ENCODE assay signal across 22 mouse cellular contexts in the genomic region with DNA sequence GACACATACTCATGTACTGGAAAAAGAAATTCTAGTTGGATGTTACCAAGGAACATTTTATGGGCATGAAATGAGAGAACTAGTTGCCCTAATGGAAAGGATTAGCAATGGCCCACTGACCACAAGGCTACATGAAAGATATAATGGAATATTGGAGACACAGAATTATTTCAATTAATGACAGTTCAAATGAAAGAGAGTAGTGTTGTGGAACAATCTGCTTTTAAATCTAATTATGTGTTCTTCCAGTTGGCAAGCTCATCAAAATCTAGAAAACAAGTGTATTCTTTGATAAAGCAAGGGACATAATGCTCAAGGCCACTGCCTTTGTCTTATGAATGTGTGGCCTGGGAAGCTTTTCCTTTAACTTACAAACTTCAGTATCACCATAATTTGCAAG.
DNase-seq lines count a peak whose midpoint lies in the region; ATAC-seq lines count a peak whose summit lies in the region.
"Had no signal": no experiment of that assay in that cellular context is flagged by ENCODE, and none has a peak within 500 bp of the region (broad histone marks: within the 10 kb centered on the region; RNA-seq: fewer than 3 reads in every experiment).

No protein-coding gene starts in this region.

- H3K27me3 ChIP-seq in liver, embryonic 12.5 days (replicated peaks): no peaks in the 10 kb centered on the region
- H3K27me3 ChIP-seq: CH12.LX had no signal

- H3K27ac ChIP-seq in liver, embryonic 12.5 days: no peak overlapping the region

- DNase-seq in Muller cell, postnatal 12 days (ENCODE audit: inconsistent ontology term): peak; percentile 63
- DNase-seq in retina, embryonic 14.5 days (ENCODE audit: low spot score): peak; percentile 26
- peak; percentile 52 for DNase-seq in retina, postnatal 1 day
- DNase-seq in kidney, postnatal 4 days: no peak
- DNase-seq in right cerebral cortex, postnatal 10 days (ENCODE audit: low spot score in 2 of 2): no peak
- DNase-seq: adrenal gland, adult 2 months; adrenal gland, adult 8-10 months; adrenal gland, postnatal 10 days; adrenal gland, postnatal 14 days; adrenal gland, postnatal 25 days; adrenal gland, postnatal 36 days; B cell, adult 2 months; cerebellum, adult 11 months; cerebellum, adult 11-12 months; cerebellum, adult 18-20 months; cerebellum, adult 2 months had no signal

- H3K4me3 ChIP-seq in liver, embryonic 12.5 days: no peak overlapping the region

- no peaks in the 10 kb centered on the region for H3K4me1 ChIP-seq in liver, embryonic 12.5 days

- H3K4me2 ChIP-seq in liver, embryonic 12.5 days: no peak overlapping the region

- no peaks in the 10 kb centered on the region for H3K36me3 ChIP-seq in liver, embryonic 12.5 days
- H3K36me3 ChIP-seq: G1E had no signal

- no peak overlapping the region for H3K9ac ChIP-seq in liver, embryonic 12.5 days

- no peak for ATAC-seq in liver, embryonic 12.5 days
- ATAC-seq: activated CD4-positive, CD25-positive, alpha-beta regulatory T cell, adult 4 months; CD4-positive, CD25-positive, alpha-beta regulatory T cell, adult 4 months; Patski had no signal

- H3K9me3 ChIP-seq in liver, embryonic 12.5 days (replicated peaks): no peaks in the 10 kb centered on the region
- H3K9me3 ChIP-seq: G1E had no signal

Comparison
In these comparisons a context has a peak if more than half of its experiments do, and no peak if none do; other contexts are left out.
1. DNase-seq: peak in Muller cell, postnatal 12 days (single experiment), retina, embryonic 14.5 days (single experiment) and retina, postnatal 1 day (single experiment); none in kidney, postnatal 4 days (0 of 2) and right cerebral cortex, postnatal 10 days (0 of 2).